Mouse (Mus musculus) midbrain, embryonic 13.5 days (tissue): ENCODE results near the gene Ankrd33. TPM values are rescaled to one million over a fixed set of nuclear protein-coding genes. Genes with fewer than 3 reads are reported as not detected.
A peak's percentile ranks its signal among the peaks of the same experiment; 100 is the strongest.

ENCODE experiments used
- ATAC-seq: fragments of 200-750 bp; cut with Nextera tagmentation; 2 replicates; pipeline ENCODE4 v1.8.0; 2017; ENCODE audit warnings: mild to moderate bottlenecking, moderate TSS enrichment, moderate library complexity
- H3K27ac ChIP-seq: fragments of 300-500 bp; sonication (generic); 2 replicates; pipeline ENCODE4 v1.5.1; 2015; ENCODE audit warnings: inconsistent platforms, mild to moderate bottlenecking, moderate library complexity
- H3K27me3 ChIP-seq: fragments of 300-500 bp; sonication (generic); 2 replicates; pipeline ENCODE4 v1.6.1; 2015; ENCODE audit warnings: mild to moderate bottlenecking, inconsistent platforms
- H3K36me3 ChIP-seq: fragments of 300-500 bp; sonication (generic); 2 replicates; pipeline ENCODE4 v1.6.1; 2015; ENCODE audit warnings: mild to moderate bottlenecking, inconsistent platforms
- H3K4me1 ChIP-seq: fragments of 300-500 bp; sonication (generic); replicated peaks from 2 replicates; pipeline ENCODE4 v1.6.1; 2015; ENCODE audit warnings: inconsistent platforms
- H3K4me2 ChIP-seq: fragments of 300-500 bp; sonication (generic); replicated peaks from 2 replicates; pipeline ENCODE4 v1.6.1; 2015; ENCODE audit warnings: moderate library complexity, mild to moderate bottlenecking, inconsistent platforms
- H3K4me3 ChIP-seq: fragments of 300-500 bp; sonication (generic); replicated peaks from 2 replicates; pipeline ENCODE4 v1.5.1; 2015; ENCODE audit warnings: mild to moderate bottlenecking, inconsistent platforms
- H3K9ac ChIP-seq: fragments of 300-500 bp; sonication (generic); replicated peaks from 2 replicates; pipeline ENCODE4 v1.6.1; 2015; ENCODE audit warnings: mild to moderate bottlenecking, inconsistent platforms
- H3K9me3 ChIP-seq: fragments of 300-500 bp; sonication (generic); 2 replicates; pipeline ENCODE4 v1.6.1; 2016; ENCODE audit warnings: mild to moderate bottlenecking, inconsistent platforms
- WGBS: fragments of 180-500 bp; shearing (Covaris S2); methylation state at CpG from one replicate; pipeline ENCODE4 v1.1.7; 2015; 5-methylcytosine and 5-hydroxymethylcytosine counted together
- polyA plus RNA-seq: library from polyadenylated mRNA; unstranded; fragments of >200 nt; fragmentation: Nextera tagmentation; extraction: Ambion mirVana; gene quantifications from 2 replicates; pipeline ENCODE4 v1.2.1, GENCODE M21; 2015

Gene Ankrd33
- polyA plus RNA-seq, 1 experiment from 2014 or later = not detected

GRCm38 (mm10) chr15:101160128-101160527, 44.6 kb downstream of the Ankrd33 start:
- Histone ChIP-seq H3K27ac (peak overlapping the region; percentile 80), H3K27me3 (no peaks in the 10 kb centered on the region), H3K9ac (no peak overlapping the region), H3K4me1 (peaks cover 47% of the 10 kb centered on the region), H3K9me3 (0 out of 2 replicates have a peak, but pooled peaks cover 10% of the 10 kb centered on the region), H3K4me2 (peak overlapping the region; percentile 27), H3K36me3 (no peaks in the 10 kb centered on the region), H3K4me3 (no peak overlapping the region)
- no peak for ATAC-seq
- 32% methylated on average over 1 of the region's 1 CpGs for WGBS

- Histone ChIP-seq H3K36me3 (no peaks in the 10 kb centered on the region), H3K27me3 (no peaks in the 10 kb centered on the region), H3K9ac (no peak overlapping the region), H3K4me2 (peak overlapping the region; percentile 27), H3K9me3 (0 out of 2 replicates have a peak, but pooled peaks cover 10% of the 10 kb centered on the region), H3K4me1 (peaks cover 47% of the 10 kb centered on the region), H3K4me3 (no peak overlapping the region), H3K27ac (peak overlapping the region; percentile 80)
- 17% methylated on average over 7 of the region's 7 CpGs for WGBS
- ATAC-seq = peak; percentile 83
Measured at GRCm38 (mm10) chr15:101160591-101160990, 45.0 kb downstream of the Ankrd33 start.

- Histone ChIP-seq H3K9ac (no peak overlapping the region), H3K4me2 (no peak overlapping the region), H3K27ac (no peak overlapping the region), H3K27me3 (no peaks in the 10 kb centered on the region), H3K36me3 (no peaks in the 10 kb centered on the region), H3K4me3 (no peak overlapping the region), H3K4me1 (peaks cover 47% of the 10 kb centered on the region), H3K9me3 (0 out of 2 replicates have a peak, but pooled peaks cover 8% of the 10 kb centered on the region)
- WGBS = 75% methylated on average over 7 of the region's 7 CpGs
- no peak for ATAC-seq
Measured at GRCm38 (mm10) chr15:101161534-101161933, 46.0 kb downstream of the Ankrd33 start.

- Histone ChIP-seq H3K4me2 (no peak overlapping the region), H3K27ac (peak overlapping the region; percentile 44; the same call in 1 of the 2 replicates)
Measured at GRCm38 (mm10) chr15:101163056-101163458, 47.5 kb downstream of the Ankrd33 start.

GRCm38 (mm10) chr15:101163854-101164253, 48.3 kb downstream of the Ankrd33 start:
- no peak for ATAC-seq

More at GRCm38 (mm10) chr15:101163056-101163458, 47.5 kb downstream of the Ankrd33 start:
- Histone ChIP-seq H3K4me3 (no peak overlapping the region), H3K9ac (no peak overlapping the region), H3K36me3 (no peaks in the 10 kb centered on the region), H3K4me1 (peaks cover 47% of the 10 kb centered on the region), H3K27me3 (no peaks in the 10 kb centered on the region), H3K9me3 (no peaks in the 10 kb centered on the region)
- WGBS = 34% methylated on average over 15 of the region's 15 CpGs
- ATAC-seq = peak; percentile 73

GRCm38 (mm10) chr15:101164291-101164690, 48.7 kb downstream of the Ankrd33 start:
- H3K27me3 ChIP-seq = peaks cover 5% of the 10 kb centered on the region; the same call in 1 of the 2 replicates
- ATAC-seq = no peak
- H3K4me2 ChIP-seq = no peak overlapping the region
- no peaks in the 10 kb centered on the region for H3K36me3 ChIP-seq
- H3K9me3 ChIP-seq = no peaks in the 10 kb centered on the region
- H3K27ac ChIP-seq = no peak overlapping the region
- no peak overlapping the region for H3K4me3 ChIP-seq
- peak overlapping the region; percentile 29; the same call in 1 of the 2 replicates for H3K9ac ChIP-seq
- peaks cover 47% of the 10 kb centered on the region for H3K4me1 ChIP-seq
- WGBS = 67% methylated on average over 5 of the region's 5 CpGs

More at GRCm38 (mm10) chr15:101163854-101164253, 48.3 kb downstream of the Ankrd33 start:
- Histone ChIP-seq H3K27ac (peak overlapping the region; percentile 39; the same call in 1 of the 2 replicates), H3K27me3 (peaks cover 2% of the 10 kb centered on the region; the same call in 1 of the 2 replicates), H3K9ac (peak overlapping the region; percentile 29; the same call in 1 of the 2 replicates), H3K36me3 (no peaks in the 10 kb centered on the region), H3K4me3 (no peak overlapping the region), H3K4me2 (no peak overlapping the region), H3K9me3 (no peaks in the 10 kb centered on the region), H3K4me1 (peaks cover 47% of the 10 kb centered on the region)
- WGBS = 67% methylated on average over 5 of the region's 5 CpGs

- Histone ChIP-seq H3K9me3 (no peaks in the 10 kb centered on the region), H3K4me3 (no peak overlapping the region), H3K36me3 (no peaks in the 10 kb centered on the region), H3K9ac (no peak overlapping the region), H3K4me1 (peaks cover 36% of the 10 kb centered on the region), H3K27me3 (peaks cover 12% of the 10 kb centered on the region), H3K4me2 (no peak overlapping the region), H3K27ac (no peak overlapping the region)
- ATAC-seq = no peak
- 71% methylated on average over 16 of the region's 16 CpGs for WGBS
Measured at GRCm38 (mm10) chr15:101165658-101166437, 50.3 kb downstream of the Ankrd33 start.

- H3K9ac ChIP-seq = no peak overlapping the region
- no peak overlapping the region for H3K4me2 ChIP-seq
- H3K4me1 ChIP-seq = peaks cover 19% of the 10 kb centered on the region
- no peaks in the 10 kb centered on the region for H3K9me3 ChIP-seq
- H3K27ac ChIP-seq = no peak overlapping the region
- no peak for ATAC-seq
- H3K4me3 ChIP-seq = no peak overlapping the region
- H3K27me3 ChIP-seq = peaks cover 24% of the 10 kb centered on the region
- H3K36me3 ChIP-seq = no peaks in the 10 kb centered on the region
- 66% methylated on average over 11 of the region's 11 CpGs for WGBS
Measured at GRCm38 (mm10) chr15:101167553-101167952, 52.0 kb downstream of the Ankrd33 start.

Other genes starting within 250 kb of the Ankrd33 start
- gene Scn8a, start 245.9 kb upstream of the Ankrd33 start, polyA plus RNA-seq = 20.2 and 23.0 TPM in 2 replicates
- not detected in 2 replicates for gene Gm47841, start 68.4 kb upstream of the Ankrd33 start, polyA plus RNA-seq
- 0.11 and 0.15 TPM in 2 replicates for gene Fignl2, start 37.2 kb upstream of the Ankrd33 start, polyA plus RNA-seq
- gene Acvrl1, start 12.8 kb downstream of the Ankrd33 start, polyA plus RNA-seq = 5.3 and 5.5 TPM in 2 replicates
- 18.2 and 19.2 TPM in 2 replicates for gene Acvr1b, start 58.3 kb downstream of the Ankrd33 start, polyA plus RNA-seq
- gene Grasp, start 108.4 kb downstream of the Ankrd33 start, polyA plus RNA-seq = 1.7 and 2.4 TPM in 2 replicates
- gene Nr4a1, start 138.5 kb downstream of the Ankrd33 start, polyA plus RNA-seq = 2.8 and 3.1 TPM in 2 replicates
- gene Atg101, start 168.5 kb downstream of the Ankrd33 start, polyA plus RNA-seq = 79.1 and 82.8 TPM in 2 replicates
- gene 6030408B16Rik, start 177.5 kb downstream of the Ankrd33 start, polyA plus RNA-seq = 0.26 and 0.46 TPM in 2 replicates